Mouse (Mus musculus): ENCODE data around the gene Nrp2. TPM values are rescaled to one million over a fixed set of nuclear protein-coding genes. Genes with fewer than 3 reads are reported as not detected.

Gene Nrp2
- total and polyA plus RNA-seq, 3 experiments, result not detected

GRCm38 (mm10) chr1:62727191-62727590 is 24.1 kb downstream of the Nrp2 start:
- no peaks in the 10 kb centered on the region for H3K4me1 ChIP-seq (ENCODE audit: control insufficient read depth in 1 of 2, insufficient read depth in 2 of 2, low read length in 2 of 2)
- no peak overlapping the region for H3K27ac ChIP-seq (ENCODE audit: control insufficient read depth, low read depth, low read length)
- H3K36me3 ChIP-seq (ENCODE audit: control insufficient read depth in 1 of 2, insufficient read depth in 2 of 2, low read length in 2 of 2), result no peaks in the 10 kb centered on the region
- DNase-seq (ENCODE audit: low read depth, low spot score), result no peak
- no peaks in the 10 kb centered on the region for H3K9me3 ChIP-seq (replicated peaks; ENCODE audit: insufficient read depth, low read length)
- H3K27me3 ChIP-seq (ENCODE audit: control insufficient read depth in 1 of 2, insufficient read depth in 2 of 2, low read length in 2 of 2), result no peaks in the 10 kb centered on the region
- no peak for TF ChIP-seq CHD1 (IDR thresholded peaks at IDR 0.05; ENCODE audit: low read depth, low read length)
- no peak for TF ChIP-seq MXI1 (IDR thresholded peaks at IDR 0.05; ENCODE audit: low read depth, low read length)
- TF ChIP-seq USF1 (IDR thresholded peaks at IDR 0.05; ENCODE audit: low read depth, low read length), result no peak
- no peak for TF ChIP-seq GABPA (IDR thresholded peaks at IDR 0.05; ENCODE audit: low read depth, low read length)
- TF ChIP-seq ZMIZ1 (IDR thresholded peaks at IDR 0.05; ENCODE audit: low read depth, low read length), result no peak
- no peak for TF ChIP-seq ETS1 (IDR thresholded peaks at IDR 0.05; ENCODE audit: low read depth, low read length)
- TF ChIP-seq MAX (IDR thresholded peaks at IDR 0.05; ENCODE audit: low read length), result no peak
- TF ChIP-seq POLR2A (IDR thresholded peaks at IDR 0.05; ENCODE audit: control insufficient read depth in 1 of 2, insufficient read depth in 1 of 2, low read depth in 1 of 2, low read length in 2 of 2, poor library complexity in 1 of 2), result no peak
- no peak for TF ChIP-seq UBTF (IDR thresholded peaks at IDR 0.05; ENCODE audit: borderline replicate concordance, insufficient read depth, low read depth, low read length)
- TF ChIP-seq SMC3 (IDR thresholded peaks at IDR 0.05; ENCODE audit: low read depth, low read length), result no peak
- no peak for TF ChIP-seq JUND (IDR thresholded peaks at IDR 0.05; ENCODE audit: low read depth, low read length)
- no peak for TF ChIP-seq ELF1 (IDR thresholded peaks at IDR 0.05; ENCODE audit: low read depth, low read length)
- H3K9ac ChIP-seq (ENCODE audit: control insufficient read depth, low read depth, low read length, poor library complexity, severe bottlenecking), result no peak overlapping the region
- no peaks in the 10 kb centered on the region for H3K79me2 ChIP-seq (ENCODE audit: control insufficient read depth, insufficient read depth, low read length, poor library complexity)
- no peak overlapping the region for H3K4me3 ChIP-seq (ENCODE audit: control insufficient read depth in 1 of 2, insufficient read depth in 1 of 2, low read depth in 2 of 2, low read length in 2 of 2)

- DNase-seq (ENCODE audit: low read depth, low spot score), result no peak
- Histone ChIP-seq H3K27me3 (ENCODE audit: control insufficient read depth in 1 of 2, insufficient read depth in 2 of 2, low read length in 2 of 2) (no peaks in the 10 kb centered on the region), H3K36me3 (ENCODE audit: control insufficient read depth in 1 of 2, insufficient read depth in 2 of 2, low read length in 2 of 2) (no peaks in the 10 kb centered on the region), H3K4me1 (ENCODE audit: control insufficient read depth in 1 of 2, insufficient read depth in 2 of 2, low read length in 2 of 2) (no peaks in the 10 kb centered on the region), H3K9ac (ENCODE audit: control insufficient read depth, low read depth, low read length, poor library complexity, severe bottlenecking) (no peak overlapping the region), H3K4me3 (ENCODE audit: control insufficient read depth in 1 of 2, insufficient read depth in 1 of 2, low read depth in 2 of 2, low read length in 2 of 2) (no peak overlapping the region), H3K79me2 (ENCODE audit: control insufficient read depth, insufficient read depth, low read length, poor library complexity) (no peaks in the 10 kb centered on the region), H3K9me3 (replicated peaks; ENCODE audit: insufficient read depth, low read length) (no peaks in the 10 kb centered on the region), H3K27ac (ENCODE audit: control insufficient read depth, low read depth, low read length) (no peak overlapping the region)
- TF ChIP-seq RCOR1 (IDR thresholded peaks at IDR 0.05; ENCODE audit: low read depth, low read length) (no peak), MEF2A (IDR thresholded peaks at IDR 0.05; ENCODE audit: extremely low read depth, insufficient replicate concordance, low read depth, low read length, poor library complexity, severe bottlenecking) (no peak), TBP (IDR thresholded peaks at IDR 0.05; ENCODE audit: low read depth, low read length) (no peak), UBTF (IDR thresholded peaks at IDR 0.05; ENCODE audit: borderline replicate concordance, insufficient read depth, low read depth, low read length) (no peak), RAD21 (IDR thresholded peaks at IDR 0.05; ENCODE audit: low read depth, low read length) (no peak), ELF1 (IDR thresholded peaks at IDR 0.05; ENCODE audit: low read depth, low read length) (no peak), NELFE (IDR thresholded peaks at IDR 0.05; ENCODE audit: low read depth, low read length) (no peak), ZMIZ1 (IDR thresholded peaks at IDR 0.05; ENCODE audit: low read depth, low read length) (no peak), USF2 (IDR thresholded peaks at IDR 0.05; ENCODE audit: borderline replicate concordance in 1 of 2, insufficient read depth in 1 of 2, low read depth in 1 of 2, low read length in 2 of 2) (no peak), USF1 (IDR thresholded peaks at IDR 0.05; ENCODE audit: low read depth, low read length) (no peak), GATA1 (IDR thresholded peaks at IDR 0.05; ENCODE audit: low read depth, low read length) (no peak), SMC3 (IDR thresholded peaks at IDR 0.05; ENCODE audit: low read depth, low read length) (no peak), ETS1 (IDR thresholded peaks at IDR 0.05; ENCODE audit: low read depth, low read length) (no peak), MAX (IDR thresholded peaks at IDR 0.05; ENCODE audit: low read length) (no peak), POLR2AphosphoS2 (IDR thresholded peaks at IDR 0.05; ENCODE audit: low read length) (no peak)
These were observed 25.3 kb downstream of the Nrp2 start for GRCm38 (mm10) chr1:62728421-62728820.
